Mouse (Mus musculus) G1E (cell line): ENCODE data around the gene D430041D05Rik.

ENCODE experiments used
- CTCF ChIP-seq: IDR thresholded peaks from 2 replicates; pipeline ENCODE4 v1.5.1; 2012; ENCODE audit warnings: low read depth, low read length, inconsistent platforms, mixed read lengths
- GATA1 ChIP-seq: IDR thresholded peaks from 2 replicates; pipeline ENCODE4 v1.6.1; 2012; ENCODE audit warnings: borderline replicate concordance, low read length, inconsistent platforms, mixed read lengths
- GATA2 ChIP-seq: IDR thresholded peaks from 2 replicates; pipeline ENCODE4 v1.6.1; 2012; ENCODE audit warnings: low read depth, low read length, inconsistent platforms, borderline replicate concordance
- POLR2AphosphoS5 ChIP-seq: IDR thresholded peaks from 2 replicates; pipeline ENCODE4 v1.6.1; 2012; ENCODE audit warnings: low read depth, low read length, inconsistent platforms; ENCODE audit not compliant: insufficient replicate concordance
- TAL1 ChIP-seq: conservative IDR thresholded peaks from 2 replicates; pipeline ENCODE4 v1.6.1; 2012; ENCODE audit warnings: low read depth, low read length, inconsistent platforms, mixed read lengths

- TF ChIP-seq CTCF (no peak), TAL1 (no peak), POLR2AphosphoS5 (no peak), GATA1 (no peak), GATA2 (no peak)
These were observed 21.6 kb downstream of the D430041D05Rik start for GRCm38 (mm10) chr2:104389231-104389630.
